Mouse (Mus musculus): ENCODE measurements around the gene Gm10663.

The Gm10663 gene

GRCm38 (mm10) chr8:65088120-65088519 is 13.3 kb downstream of the Gm10663 start:
- DNase-seq = no peak

- no peak for DNase-seq
These were observed 14.9 kb downstream of the Gm10663 start for GRCm38 (mm10) chr8:65089781-65090180.

- DNase-seq = peak; percentile 36
These were observed 23.1 kb downstream of the Gm10663 start for GRCm38 (mm10) chr8:65097760-65098415.

- DNase-seq = peak; percentile 67
These were observed 24.9 kb downstream of the Gm10663 start for GRCm38 (mm10) chr8:65099735-65100134.

GRCm38 (mm10) chr8:65103632-65104031 is 28.8 kb downstream of the Gm10663 start:
- no peak for DNase-seq

- no peak for DNase-seq
These were observed 29.2 kb downstream of the Gm10663 start for GRCm38 (mm10) chr8:65104041-65104440.

- no peak for DNase-seq
These were observed 33.3 kb downstream of the Gm10663 start for GRCm38 (mm10) chr8:65107936-65108718.

GRCm38 (mm10) chr8:65108936-65109335 is 34.1 kb downstream of the Gm10663 start:
- no peak for DNase-seq

GRCm38 (mm10) chr8:65110285-65110691 is 35.5 kb downstream of the Gm10663 start:
- DNase-seq = peak; percentile 69

- no peak for DNase-seq
These were observed 37.3 kb downstream of the Gm10663 start for GRCm38 (mm10) chr8:65112092-65112491.

- no peak for DNase-seq
These were observed 51.2 kb downstream of the Gm10663 start for GRCm38 (mm10) chr8:65126014-65126413.

- DNase-seq = no peak
These were observed 51.6 kb downstream of the Gm10663 start for GRCm38 (mm10) chr8:65126454-65126853.

Measured in kidney, adult 9 months (tissue).